Mouse (Mus musculus) frontal cortex, postnatal 25 days (tissue): ENCODE data around the gene Ppan.

Experiments used
- DNase-seq, 2 experiments: peaks; one replicate each; pipeline ENCODE4 v3.0.0; 2022; ENCODE audit warnings: low spot score in 2 of 2

The Ppan gene

DNA sequence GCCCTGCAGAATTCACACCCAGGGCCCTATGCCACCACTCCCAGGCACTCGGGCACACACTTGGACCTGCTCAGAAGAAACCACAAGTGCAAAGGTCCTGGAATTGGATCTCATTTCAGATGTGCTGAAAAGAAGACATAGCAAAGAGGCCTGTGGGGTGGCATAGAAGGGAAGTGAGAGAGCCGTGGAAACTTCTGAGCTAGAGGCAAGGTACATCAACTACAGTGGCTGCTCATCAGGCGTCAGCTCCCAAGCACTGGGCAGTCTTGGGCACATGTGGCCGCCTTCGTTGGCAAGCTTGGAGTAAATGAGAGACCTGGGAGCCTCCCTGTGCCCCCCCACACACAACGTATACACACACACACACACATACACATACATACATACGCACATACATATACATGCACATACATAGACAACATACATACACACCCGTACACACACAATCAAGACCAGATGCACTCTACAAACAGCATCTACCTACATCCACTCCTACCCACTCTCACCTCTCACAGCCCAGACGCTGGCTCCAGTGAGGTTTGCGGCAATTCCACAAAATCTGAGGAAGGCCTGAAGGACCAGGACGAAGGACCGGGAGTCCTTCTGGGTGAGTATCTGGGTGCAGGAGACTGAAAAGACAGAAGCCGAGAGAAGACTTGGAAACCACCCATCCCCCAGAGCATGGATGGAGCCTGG is 8.7 kb upstream of the Ppan start, which contains the start of gene Angptl6:
Gene Angptl6 (minus strand): TSS at position 631 of the 696 bp plus-strand sequence.
- no peak for DNase-seq

DNA sequence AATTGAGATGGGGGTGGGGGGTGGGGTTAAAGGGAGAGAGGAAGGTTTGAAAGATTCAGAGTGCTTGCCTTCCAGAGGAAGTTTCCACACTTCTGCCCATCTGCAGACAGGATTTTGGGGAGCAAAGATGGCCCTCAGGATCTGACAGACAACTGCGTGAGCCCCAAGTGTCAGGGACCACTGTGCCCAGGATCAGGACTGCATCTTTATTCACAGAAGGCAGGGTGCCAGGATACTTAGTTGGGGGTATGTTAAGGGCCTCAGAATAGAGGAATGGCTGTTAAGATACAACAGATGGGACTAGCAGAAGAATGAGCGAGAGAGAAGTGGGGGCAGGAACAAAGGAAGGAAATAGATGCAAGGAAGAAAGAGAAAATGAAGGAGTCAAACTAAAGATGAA is 1.4 kb upstream of the Ppan start:
- no peak for DNase-seq

DNA sequence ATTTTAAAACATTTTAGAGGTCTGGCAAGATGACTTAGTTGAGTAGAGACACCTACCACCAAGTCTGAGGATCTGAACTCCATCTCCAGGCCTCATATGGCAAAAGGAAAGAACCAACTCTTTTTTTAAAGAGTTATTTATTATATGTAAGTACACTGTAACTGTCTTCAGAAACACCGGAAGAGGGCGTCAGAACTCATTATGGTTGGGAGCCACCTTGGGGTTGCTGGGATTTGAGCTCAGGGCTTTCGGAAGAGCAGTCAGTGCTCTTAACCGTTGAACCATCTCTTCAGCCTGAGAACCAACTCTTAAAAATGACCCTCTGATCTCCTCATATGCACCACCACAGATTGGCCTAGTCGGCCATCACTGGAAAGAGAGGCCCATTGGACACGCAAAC is 784 bp upstream of the Ppan start:
- DNase-seq = no peak

DNA sequence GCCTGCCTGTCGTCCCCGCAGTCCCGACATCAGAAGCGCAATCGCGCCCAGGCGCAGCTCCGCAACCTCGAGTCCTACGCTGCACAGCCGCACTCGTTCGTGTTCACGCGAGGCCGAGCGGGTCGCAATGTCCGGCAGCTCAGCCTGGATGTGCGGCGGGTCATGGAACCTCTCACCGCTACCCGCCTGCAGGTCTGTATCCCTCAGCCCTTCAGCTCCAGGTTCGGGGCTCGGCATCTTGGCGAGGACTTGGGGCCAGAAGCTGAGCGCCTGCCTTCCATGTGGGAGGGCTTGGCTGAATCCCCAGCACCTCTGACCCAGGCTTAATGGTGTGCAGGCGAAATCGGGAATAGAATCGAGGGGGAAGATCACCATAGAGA is 401 bp downstream of the Ppan start:
- DNase-seq = no peak

DNA sequence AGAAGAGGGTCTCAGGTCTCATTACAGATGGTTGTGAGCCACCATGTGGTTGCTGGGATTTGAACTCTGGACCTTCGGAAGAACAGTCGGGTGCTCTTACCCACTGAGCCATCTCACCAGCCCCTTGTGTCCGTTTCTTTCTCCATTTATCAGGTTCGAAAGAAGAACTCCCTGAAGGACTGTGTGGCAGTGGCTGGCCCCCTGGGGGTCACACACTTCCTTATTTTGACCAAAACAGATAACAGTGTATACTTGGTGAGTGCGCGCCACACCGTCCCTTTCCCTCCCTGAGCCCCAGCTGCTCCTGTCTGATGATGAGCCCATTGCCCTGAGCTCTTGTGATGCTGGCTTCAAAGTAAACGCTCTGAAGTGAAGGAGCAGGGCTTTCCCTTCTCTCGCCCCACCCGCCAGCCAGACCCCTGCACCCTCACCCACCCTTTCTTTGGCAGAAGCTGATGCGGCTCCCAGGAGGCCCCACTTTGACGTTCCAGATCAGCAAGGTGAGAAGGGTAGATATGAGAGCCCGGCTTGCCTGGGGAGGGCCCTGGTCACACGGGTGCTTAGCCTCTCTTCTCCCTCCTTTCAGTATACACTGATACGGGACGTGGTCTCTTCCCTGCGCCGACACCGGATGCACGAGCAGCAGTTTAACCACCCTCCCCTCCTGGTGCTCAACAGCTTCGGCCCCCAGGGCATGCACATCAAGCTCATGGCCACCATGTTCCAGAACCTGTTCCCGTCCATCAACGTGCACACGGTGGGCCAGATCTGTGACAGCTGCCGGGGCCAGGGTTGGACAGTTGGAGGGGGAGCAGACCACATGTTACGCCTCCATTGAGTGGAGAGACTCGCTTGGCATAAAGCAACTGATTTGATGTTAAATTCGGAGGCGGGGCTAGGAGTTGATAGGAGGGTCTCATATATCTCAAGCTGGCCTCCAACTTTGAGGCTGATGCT is 1.5 kb downstream of the Ppan start:
- DNase-seq = no peak

DNA sequence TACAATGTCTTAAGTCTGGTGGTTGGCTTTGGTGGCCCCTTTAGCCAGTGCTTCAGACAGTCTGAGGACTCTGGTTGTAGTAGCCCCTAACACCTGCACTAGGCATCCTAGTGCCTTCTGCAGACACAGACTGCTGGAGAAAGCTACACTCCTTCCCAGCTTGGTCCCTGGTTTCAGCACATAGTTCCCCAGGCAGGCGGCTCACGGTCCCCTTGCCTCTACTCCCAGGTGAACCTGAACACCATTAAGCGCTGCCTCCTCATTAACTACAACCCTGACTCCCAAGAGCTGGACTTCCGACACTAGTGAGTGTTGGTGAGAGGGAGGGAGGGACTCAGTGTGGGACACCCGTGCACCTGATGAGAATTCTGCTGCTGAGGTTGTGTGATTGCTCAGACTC is 2.4 kb downstream of the Ppan start:
- DNase-seq = no peak

DNA sequence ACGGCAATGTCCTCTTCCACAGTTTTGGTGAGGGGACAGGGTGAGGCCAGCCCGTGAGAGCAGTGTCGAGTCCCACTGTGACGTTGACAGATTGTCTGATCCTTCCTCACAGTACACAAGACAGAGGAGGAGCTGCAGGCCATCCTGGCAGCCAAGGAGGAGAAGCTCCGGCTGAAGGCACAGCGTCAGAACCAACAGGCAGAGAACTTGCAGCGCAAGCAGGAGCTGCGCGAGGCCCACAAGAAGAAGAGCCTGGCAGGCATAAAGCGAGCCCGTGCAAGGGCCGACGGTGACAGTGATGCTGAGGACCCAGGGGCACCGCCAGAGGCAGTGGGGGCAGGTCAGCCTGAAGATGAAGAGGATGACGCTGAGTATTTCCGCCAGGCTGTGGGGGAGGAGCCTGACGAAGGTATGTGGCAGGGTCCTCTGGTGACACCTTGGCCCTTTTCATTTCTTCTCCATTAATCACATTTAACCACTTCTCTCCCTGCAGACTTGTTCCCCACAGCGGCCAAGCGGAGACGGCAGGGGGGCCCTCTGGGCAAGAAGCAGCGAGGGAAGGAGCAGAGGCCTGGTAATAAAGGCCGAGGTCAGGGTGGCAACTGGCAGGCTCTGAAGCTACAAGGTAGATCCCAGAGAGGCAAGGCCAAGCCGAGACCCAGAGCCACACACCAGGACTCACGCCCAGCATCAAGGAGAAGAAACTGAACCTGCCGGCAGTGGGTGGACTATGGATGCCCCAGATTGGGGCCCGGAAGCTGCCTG is 3.5 kb downstream of the Ppan start:
- DNase-seq = no peak

DNA sequence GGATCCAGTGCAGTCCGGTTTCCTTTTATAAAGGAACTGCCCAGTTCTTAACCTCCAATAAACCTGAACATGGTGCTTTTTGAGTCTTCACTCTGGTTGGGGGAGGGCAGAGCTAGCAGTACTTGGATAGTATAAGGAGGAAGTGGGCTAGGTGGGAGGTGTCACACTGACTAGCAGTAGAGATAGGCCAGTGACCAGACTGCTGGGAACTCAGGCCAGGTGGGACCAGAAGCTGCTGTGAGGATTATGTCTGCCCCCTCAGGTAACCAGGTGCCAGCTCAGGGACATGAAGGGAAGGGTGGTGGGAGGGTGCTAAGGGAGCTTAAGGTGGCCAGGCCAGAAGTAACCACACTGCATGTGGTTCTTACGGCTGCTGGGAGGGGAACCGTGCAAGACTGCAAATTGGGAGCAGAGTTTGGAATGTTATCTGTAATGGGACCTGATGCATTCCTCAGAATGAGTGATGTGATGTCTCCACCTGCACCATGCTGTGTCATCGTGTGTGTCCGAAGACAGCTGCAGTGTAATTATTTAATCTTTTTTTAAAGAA is 4.2 kb downstream of the Ppan start:
- no peak for DNase-seq

DNA sequence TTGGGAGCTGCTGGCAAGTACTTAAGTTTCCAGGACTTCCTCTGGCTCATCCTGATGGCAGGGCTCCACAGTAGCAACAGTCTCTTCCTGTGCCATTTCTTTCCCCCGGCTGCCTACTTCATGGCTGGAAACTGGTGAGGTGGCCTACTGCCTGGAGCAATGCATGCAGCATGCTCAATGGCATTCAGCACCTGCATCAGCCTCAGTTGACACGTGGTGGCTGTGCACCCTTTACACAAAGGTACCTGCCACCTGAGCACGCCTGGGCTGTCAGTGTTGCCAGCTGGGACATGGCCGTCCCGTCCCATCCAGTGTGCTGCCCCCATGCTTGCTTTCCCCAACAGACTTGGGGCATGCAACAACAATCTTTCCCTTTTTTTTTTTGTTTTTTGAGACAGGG is 5.1 kb downstream of the Ppan start:
- no peak for DNase-seq

DNA sequence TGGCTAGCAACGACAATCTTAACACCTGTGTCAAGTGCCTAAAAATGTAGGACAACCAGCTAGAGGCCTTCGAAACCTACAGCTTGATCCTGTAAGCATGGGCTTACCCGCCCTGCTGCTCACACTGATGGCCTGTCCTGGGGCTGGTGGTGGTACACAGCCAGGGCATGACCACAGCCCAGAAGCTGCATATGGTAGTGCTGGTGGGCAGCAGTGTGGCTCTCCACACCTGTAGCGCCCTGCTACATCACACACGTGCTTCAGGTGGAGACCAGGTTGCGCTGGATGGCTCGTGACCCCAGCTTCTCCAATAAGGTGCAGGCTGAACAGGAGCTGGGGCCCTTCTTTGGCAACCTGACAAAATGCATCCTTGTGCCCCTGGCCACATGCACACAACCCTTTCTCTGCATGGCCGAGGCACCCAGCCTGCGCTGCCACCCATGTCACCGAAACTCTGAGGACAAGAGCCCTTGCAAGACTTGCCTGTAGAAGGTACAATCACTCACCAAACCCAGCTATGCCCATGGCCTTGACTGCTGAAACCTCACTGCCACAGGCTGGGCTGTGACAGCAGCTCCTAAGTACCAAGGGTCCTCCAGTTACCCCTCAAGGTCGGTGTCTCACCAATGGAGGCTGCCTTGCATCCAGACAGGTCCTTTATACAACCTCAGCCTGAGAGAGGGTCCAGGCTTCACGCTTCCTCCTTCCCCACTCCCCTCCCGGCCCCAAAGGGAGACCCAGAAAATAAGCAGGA is 5.8 kb downstream of the Ppan start:
- no peak for DNase-seq

DNA sequence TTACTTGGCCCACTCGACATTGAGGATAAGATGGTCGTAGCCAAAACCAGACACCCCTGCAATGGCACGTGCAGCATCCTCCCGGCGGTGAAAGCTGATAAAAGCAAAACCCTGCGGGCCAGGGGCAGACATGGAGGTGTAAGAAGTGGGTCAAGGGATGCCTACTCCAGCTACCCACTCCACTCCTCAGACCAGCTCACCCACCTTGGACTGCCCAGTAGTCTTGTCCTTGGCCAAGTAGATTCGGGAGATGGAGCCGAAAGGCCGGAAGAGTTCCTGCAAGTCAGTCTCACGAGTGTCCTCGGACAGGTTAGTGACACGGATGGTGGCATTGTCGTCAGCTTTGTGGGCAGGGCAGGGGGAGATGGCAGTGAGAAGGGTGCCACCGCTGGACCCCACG is 6.7 kb downstream of the Ppan start:
- no peak for DNase-seq

DNA sequence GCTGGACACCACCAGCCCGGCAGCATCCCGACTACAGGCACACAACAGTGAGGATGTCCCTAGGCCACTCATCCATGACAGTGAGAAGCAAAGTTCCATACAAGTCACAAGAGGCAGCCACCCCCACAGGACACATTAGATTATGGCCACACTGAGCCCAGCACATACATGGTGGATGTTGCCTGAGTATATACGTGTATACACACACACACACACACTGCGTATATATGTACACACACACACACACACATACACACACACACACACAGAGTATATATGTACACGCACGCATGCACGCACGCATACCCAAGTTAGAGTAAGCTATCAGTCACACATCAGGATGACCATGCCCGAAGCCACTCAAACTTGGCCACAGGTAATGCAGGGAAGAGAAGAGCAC is 7.4 kb downstream of the Ppan start:
- no peak for DNase-seq

DNA sequence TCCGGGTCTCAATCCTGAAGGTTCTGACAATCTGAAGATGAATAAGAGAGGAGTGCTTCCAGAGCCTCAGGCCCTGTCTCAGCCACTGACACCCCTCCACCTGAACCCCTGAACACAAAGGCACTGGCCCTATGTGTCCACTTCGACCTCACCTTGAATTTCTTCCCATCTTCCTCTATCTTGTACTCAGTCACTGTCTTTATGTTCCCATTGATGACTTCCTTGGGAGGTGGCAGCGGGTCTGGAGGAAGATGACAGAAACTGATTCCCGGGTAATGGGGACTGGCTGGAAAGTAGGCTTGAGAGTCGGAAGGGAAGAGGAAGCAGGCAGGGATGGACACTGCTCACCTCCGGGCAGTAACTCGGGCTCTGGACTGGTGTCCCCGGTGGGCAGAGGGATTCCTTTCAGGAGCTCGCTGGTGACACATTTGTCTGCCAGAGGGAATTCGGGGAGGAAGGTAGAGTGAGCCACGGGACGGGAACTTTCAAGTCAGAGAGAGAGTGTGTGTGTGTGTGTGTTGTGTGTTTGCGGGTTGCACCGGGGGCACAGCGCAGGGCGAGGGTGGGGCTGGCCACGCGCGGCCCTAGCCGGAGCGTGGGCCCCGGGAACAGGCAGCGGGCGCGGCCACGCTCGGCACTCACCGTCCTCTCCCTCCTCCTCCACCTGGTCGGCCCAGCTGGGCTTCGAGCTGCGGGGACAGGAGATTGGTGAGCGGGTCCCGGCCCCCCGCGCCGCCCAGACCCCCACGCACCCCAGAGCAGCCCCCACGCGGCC is 9.9 kb downstream of the Ppan start:
- DNase-seq = no peak

DNA sequence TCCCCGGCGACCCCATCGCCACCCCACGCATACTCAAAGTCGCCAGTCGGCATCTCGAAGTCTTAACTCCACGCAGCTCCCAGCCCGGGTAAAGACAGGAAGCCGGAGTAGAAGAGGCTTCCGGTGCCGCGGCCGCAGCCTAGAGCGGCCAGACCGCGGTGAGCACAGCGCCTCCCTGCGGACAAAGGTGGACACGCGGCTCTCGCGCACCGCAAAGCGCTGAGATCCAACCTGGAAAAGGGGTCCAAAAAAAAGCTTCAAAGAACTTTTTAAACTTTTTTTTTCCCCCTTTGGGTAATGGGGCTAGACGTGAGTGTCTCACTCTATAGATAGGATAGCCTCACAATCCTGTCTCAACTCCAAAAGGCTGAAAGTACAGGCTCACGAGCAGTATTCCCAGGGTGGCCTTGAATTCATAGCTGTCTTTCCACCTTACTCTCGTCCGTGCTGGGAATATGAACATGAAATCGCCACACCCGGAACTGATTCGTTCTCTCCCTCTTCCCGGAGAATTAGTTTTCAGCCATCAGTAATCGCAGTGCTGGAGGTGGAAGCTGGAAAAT is 10.6 kb downstream of the Ppan start, which contains the start of gene Eif3g:
Gene Eif3g (minus strand): TSS at position 113 of the 563 bp plus-strand sequence.
- DNase-seq = peak; percentile 61 to 75

DNA sequence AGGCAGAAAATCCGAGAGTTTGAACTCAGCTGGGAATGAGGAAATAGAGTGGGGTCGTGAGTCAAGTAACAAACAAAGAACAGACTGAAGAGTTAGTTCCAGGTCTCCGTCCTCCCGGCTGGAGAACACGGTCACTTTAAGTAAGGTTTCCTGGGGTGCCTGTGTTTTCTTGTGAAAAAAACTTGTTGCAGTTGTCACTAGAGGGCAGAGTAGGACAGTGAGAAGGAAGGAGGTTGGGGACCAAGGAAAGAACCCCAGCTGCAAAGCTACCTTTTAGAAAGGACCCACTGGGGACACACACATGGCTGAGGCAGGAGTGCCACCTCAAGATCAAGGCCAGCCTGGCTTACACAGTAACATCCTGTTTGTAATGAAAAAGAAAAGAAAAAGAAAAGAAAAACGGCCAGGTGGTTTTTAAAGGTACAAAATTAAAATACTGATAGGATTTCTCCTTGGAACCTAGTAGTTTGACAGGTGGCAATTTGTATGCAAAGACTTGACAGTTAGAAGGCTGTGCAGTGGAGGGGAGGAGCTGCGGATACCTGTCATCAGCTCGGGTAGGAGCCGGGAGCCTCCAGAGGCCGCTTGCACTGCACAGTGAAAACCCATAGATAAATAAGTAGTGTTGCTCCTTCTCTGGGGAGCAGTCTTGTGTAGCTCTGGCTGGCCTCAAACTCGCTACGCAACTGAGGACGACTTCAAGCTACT is 13.6 kb downstream of the Ppan start:
- DNase-seq = no peak

DNA sequence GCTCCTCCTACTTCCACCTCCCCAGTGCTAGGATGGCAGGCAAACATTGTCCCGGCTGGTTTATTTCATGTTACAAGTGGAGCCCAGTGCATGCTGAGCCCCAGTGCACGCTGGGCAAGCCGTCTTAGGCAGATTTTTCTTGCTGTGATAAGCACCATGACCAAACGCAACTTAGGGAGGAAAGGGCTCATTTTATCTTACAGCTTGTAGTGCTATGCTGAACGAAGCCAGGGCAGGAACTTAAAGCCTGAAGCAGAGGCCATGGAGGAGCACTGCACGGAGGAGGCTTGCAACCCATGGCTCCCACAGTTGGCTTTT is 14.2 kb downstream of the Ppan start:
- DNase-seq = no peak

DNA sequence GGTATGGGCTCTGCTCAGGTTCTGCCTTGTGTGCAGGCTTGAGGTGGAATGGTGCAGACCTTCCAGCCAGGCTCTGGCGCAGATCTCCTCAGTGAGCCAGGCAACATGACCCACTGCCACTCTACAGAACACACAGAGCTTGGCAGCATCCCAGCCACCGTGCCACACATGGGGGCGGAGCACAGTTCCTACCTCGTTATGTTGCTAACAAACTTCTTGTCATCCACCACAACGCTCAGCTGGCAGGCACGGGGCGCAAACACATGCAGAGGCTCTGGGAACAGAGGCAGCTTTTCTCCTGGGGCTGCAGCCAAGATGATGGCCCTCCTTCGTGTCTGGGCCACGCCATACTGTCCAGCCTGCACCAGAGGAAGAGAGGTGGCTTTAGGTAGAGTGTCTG is 22.0 kb downstream of the Ppan start:
- no peak for DNase-seq

DNA sequence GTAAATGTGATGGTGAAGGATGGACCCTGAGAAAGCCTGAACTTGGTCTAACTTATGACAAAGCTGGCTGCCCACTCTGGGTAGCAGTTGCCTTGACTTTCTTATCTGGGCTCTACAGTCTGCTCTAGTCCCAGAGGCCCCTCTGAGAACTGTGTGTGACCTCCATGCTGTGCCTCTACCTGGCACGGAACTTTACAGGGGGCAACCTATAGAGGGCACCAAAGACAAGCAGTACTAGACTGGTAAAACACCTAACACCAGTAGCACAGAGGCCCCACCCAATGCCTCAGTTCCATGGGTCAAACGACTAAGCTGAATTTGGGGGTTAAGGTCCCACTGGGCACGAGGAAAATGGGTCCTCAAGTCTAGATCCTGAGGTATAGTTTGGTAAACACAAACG is 28.2 kb downstream of the Ppan start:
- no peak for DNase-seq

DNA sequence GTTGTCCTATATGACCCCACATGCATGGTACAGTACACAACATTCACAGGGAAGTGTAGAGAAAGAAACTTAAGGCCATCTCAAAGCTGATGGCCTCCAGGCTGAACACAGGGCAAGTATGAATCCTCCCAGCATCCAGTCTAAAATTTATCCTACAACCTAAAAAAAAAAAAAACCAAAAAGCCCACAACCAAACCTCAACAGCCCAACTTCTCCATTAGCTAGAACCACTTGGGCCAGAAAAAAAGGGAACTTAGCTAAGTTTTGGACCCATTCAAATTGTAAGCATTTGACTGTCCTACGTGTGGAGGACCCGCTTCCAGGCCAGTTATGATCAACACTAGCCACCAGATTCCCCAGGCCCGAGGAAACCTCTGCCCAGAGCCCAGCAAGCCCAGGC is 35.3 kb downstream of the Ppan start:
- DNase-seq = no peak
